1 mouse cellular context compared by ENCODE assay signal in the genomic region with DNA sequence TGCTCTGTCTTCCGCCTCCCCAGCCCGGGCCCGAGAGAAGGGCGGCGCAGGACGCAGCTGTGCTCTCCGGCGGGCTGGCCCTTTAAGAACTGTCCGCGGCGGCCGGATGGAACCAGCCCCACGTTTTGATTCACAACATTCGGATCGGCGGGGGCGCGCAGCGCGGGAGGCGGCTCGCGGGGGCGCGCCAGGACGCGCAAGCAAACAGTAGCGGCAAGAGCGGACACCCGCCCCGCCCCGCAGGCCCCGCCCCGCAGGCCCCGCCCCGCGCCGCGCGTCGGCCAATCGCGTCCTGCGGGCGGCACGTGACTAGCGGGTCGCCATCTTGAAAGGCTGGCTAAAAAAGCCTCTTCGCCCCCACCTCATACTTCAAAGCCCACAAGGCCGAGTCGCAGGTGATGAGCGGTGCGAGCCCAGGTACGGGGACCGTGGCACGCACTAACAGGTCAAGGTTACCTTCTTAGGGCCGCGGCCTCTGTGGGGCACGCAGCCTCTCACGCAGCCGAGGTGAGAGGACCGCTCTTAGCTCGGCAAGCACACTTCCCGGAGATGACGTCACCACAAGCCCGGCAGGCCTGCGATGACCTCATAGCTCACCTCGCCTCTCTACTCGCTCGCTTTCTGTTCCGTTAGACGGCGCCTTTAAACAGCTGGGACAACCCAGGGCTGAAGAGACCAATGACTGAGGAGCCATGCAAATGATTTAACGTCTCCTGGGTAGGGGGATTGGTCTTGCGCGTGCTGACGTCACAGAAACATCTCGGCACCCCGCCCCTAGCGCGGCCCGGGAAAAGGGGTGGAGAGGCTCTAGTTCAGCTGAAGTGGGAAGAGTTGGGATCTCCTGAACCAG.
TF ChIP-seq lines count a peak whose summit lies in the region.

No protein-coding gene starts in this region.

TF ChIP-seq in C2C12, 6 proteins besides CTCF, POLR2A, EP300 and RAD21 (continued from another document):
- TF ChIP-seq MYOG (IDR thresholded peaks at IDR 0.05; ENCODE audit: control insufficient read depth, extremely low read depth, insufficient read length) = no peak
